Mouse (Mus musculus) G1E (cell line): ENCODE data around the gene AK157302. TPM values are rescaled to one million over a fixed set of nuclear protein-coding genes. Genes with fewer than 3 reads are reported as not detected.

Experiments
- ATAC-seq: 2 replicates; pipeline ENCODE4 v1.8.0; 2016; ENCODE audit warnings: mild to moderate bottlenecking; ENCODE audit not compliant: insufficient number of reproducible peaks, poor library complexity, low FRiP score, severe bottlenecking; ENCODE audit errors: extremely low read depth
- DNase-seq: peaks from one replicate; pipeline ENCODE4 v3.0.0; 2012; ENCODE audit warnings: low spot score
- H3K27me3 ChIP-seq: 2 replicates; pipeline ENCODE4 v1.6.1; 2012; ENCODE audit warnings: mild to moderate bottlenecking, low read length, inconsistent platforms; ENCODE audit not compliant: insufficient read depth
- H3K36me3 ChIP-seq: replicated peaks from 2 replicates; pipeline ENCODE3; 2012; ENCODE audit warnings: mild to moderate bottlenecking, inconsistent platforms
- H3K4me1 ChIP-seq: 2 replicates; pipeline ENCODE4 v1.6.1; 2012; ENCODE audit warnings: low read depth, low read length, inconsistent platforms, mixed read lengths; ENCODE audit not compliant: insufficient read depth
- H3K4me3 ChIP-seq: 2 replicates; pipeline ENCODE4 v1.5.1; 2012; ENCODE audit warnings: low read depth, mild to moderate bottlenecking, inconsistent platforms, low read length, moderate library complexity, mixed read lengths
- H3K9me3 ChIP-seq: replicated peaks from 2 replicates; pipeline ENCODE4 v1.6.1; 2012; ENCODE audit warnings: inconsistent platforms
- CTCF ChIP-seq: IDR thresholded peaks from 2 replicates; pipeline ENCODE4 v1.5.1; 2012; ENCODE audit warnings: low read depth, low read length, inconsistent platforms, mixed read lengths
- GATA1 ChIP-seq: IDR thresholded peaks from 2 replicates; pipeline ENCODE4 v1.6.1; 2012; ENCODE audit warnings: borderline replicate concordance, low read length, inconsistent platforms, mixed read lengths
- GATA2 ChIP-seq: IDR thresholded peaks from 2 replicates; pipeline ENCODE4 v1.6.1; 2012; ENCODE audit warnings: low read depth, low read length, inconsistent platforms, borderline replicate concordance
- POLR2AphosphoS5 ChIP-seq: IDR thresholded peaks from 2 replicates; pipeline ENCODE4 v1.6.1; 2012; ENCODE audit warnings: low read depth, low read length, inconsistent platforms; ENCODE audit not compliant: insufficient replicate concordance
- TAL1 ChIP-seq: conservative IDR thresholded peaks from 2 replicates; pipeline ENCODE4 v1.6.1; 2012; ENCODE audit warnings: low read depth, low read length, inconsistent platforms, mixed read lengths
- polyA plus RNA-seq: library from polyadenylated mRNA; stranded (reverse); fragments of >175 nt; gene quantifications from 2 replicates; pipeline ENCODE4 v1.2.3, GENCODE M21; 2012
- total RNA-seq, 2 experiments: library from RNA; stranded (forward) in 1 of 2; stranded (reverse) in 1 of 2; fragments of 200-1000 nt in 1 of 2; fragments of >200 nt in 1 of 2; fragmentation: Nextera tagmentation in 1 of 2; gene quantifications; 2 replicates each; pipeline ENCODE4 v1.2.3; 2014 to 2017

The AK157302 gene
- total RNA-seq (2014; fragmentation: Nextera tagmentation) (1.1 and 1.7 TPM in 2 replicates), total RNA-seq (2017) (0.22 and 0.58 TPM in 2 replicates), polyA plus RNA-seq (0.07 TPM in 1 of 2 replicates, not detected in the other)

DNA sequence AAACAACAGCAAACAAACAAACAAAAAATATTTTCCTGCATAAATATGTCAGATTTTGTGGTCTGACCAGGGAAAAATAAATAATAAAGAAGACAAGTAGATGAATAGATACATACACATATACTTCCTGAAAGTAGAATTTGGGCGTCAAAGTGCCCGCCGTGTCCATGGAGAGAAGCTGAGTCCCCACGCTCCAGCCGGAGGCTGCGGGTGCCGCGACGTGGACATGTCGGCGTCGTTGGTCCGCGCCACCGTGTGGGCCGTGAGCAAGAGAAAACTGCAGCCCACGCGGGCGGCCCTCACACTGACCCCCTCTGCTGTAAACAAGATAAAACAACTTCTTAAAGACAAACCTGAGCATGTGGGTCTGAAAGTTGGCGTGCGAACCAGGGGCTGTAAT is at the start of gene AK157302:
AK157302 (plus strand) TSS at position 144 of the 400 bp plus-strand sequence.
- ATAC-seq = no peak
- H3K27me3 ChIP-seq = peaks cover 6% of the 10 kb centered on the region
- H3K4me3 ChIP-seq = no peak within 1 kb of the TSS
- no peaks in the 10 kb centered on the region for H3K9me3 ChIP-seq
- no peak for TF ChIP-seq GATA2
- TF ChIP-seq GATA1 = no peak
- no peak for TF ChIP-seq CTCF
- no peak for TF ChIP-seq POLR2AphosphoS5
- no peak for TF ChIP-seq TAL1
- no peaks in the 10 kb centered on the region for H3K4me1 ChIP-seq
- DNase-seq = no peak
- H3K36me3 ChIP-seq = no peaks in the 10 kb centered on the region

DNA sequence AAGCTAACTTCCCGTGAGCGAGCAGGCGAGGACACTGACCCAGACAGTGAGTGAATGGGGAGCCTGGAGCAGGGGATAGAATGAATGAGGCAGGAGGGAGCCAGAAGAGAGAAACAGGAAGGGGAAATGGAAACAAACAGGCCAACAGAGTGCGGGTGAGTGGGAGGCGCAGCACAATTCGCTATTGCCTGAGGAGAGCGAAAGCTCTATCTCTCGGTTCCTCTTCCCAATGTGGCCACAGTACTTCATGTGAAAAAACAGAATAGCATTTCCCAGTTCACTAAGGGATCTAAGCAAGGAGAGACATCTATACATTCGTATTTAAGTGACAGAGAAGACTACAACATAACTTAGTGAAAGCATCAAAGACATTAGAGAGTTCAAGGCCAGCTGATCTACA is 48.2 kb upstream of the AK157302 start:
- TF ChIP-seq POLR2AphosphoS5 = no peak
- no peak for TF ChIP-seq TAL1
- TF ChIP-seq CTCF = no peak
- TF ChIP-seq GATA1 = no peak
- TF ChIP-seq GATA2 = no peak
- Histone ChIP-seq H3K4me3 (no peak overlapping the region), H3K27me3 (no peaks in the 10 kb centered on the region), H3K9me3 (no peaks in the 10 kb centered on the region), H3K4me1 (0 out of 2 replicates have a peak, but pooled peaks cover 2% of the 10 kb centered on the region), H3K36me3 (peaks cover 86% of the 10 kb centered on the region)
- ATAC-seq (no peak), DNase-seq (no peak)

DNA sequence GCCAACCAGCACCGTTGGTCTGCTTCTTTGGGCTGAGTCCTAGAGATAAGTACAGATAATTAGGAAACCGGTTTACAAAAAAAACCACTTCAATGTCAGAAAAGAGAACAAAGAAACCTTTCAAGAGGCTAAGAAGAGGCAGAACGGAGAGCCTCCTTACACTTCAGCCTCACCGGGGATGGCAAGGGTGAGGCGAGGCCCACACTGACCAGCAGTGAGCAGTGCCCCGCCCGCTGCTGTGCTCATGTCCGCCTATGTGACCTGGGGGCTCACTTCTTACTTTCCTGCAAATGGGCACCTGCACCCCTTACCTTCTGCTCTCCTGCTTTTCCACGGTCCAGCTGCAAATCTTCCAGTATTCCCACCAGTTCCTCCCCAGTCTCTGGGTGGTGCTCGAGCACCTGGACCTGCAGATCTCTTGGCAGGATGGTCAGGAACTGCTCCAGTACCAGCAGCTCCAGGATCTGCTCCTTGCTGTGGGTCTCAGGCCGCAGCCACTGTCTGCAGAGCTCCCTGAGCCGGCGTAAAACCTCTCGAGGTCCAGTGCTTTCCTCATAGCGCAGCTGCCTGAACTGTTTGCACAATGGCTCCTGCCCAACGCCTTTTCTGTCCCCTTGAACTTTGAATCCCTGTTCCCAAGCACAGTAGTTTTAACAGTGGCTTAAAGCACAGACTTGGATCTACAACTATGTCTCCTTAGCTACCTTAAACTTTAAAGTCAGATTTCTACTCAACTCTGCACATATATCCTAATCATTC is 47.0 kb upstream of the AK157302 start:
- Histone ChIP-seq H3K36me3 (peaks cover 83% of the 10 kb centered on the region), H3K27me3 (no peaks in the 10 kb centered on the region), H3K9me3 (no peaks in the 10 kb centered on the region), H3K4me3 (no peak overlapping the region), H3K4me1 (peaks cover 9% of the 10 kb centered on the region)
- no peak for DNase-seq
- ATAC-seq = no peak
- TF ChIP-seq CTCF (no peak), GATA1 (no peak), GATA2 (no peak), TAL1 (no peak), POLR2AphosphoS5 (no peak)

DNA sequence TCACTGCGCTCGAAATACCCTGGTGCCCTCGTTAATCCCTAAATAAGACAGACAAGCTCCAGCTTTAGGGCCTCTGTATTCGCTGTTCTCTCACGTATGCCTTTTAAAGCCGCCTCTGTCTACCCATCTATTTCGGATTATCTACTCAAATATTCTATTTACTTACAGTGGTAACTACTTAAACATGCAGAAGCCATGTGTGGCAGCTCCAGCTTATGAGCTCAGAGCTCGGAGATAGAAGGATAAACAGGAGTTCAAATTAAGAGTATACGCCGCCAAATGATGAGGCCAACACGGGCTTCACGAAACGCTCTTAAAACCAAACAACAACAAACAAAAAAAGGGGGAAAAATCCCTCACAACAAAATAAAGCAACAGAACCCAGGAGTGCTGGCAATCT is 42.0 kb upstream of the AK157302 start:
- Histone ChIP-seq H3K9me3 (no peaks in the 10 kb centered on the region), H3K4me3 (peak overlapping the region; percentile 75), H3K4me1 (peaks cover 14% of the 10 kb centered on the region), H3K36me3 (peaks cover 35% of the 10 kb centered on the region), H3K27me3 (peaks cover 5% of the 10 kb centered on the region; the same call in 1 of the 2 replicates)
- DNase-seq = no peak
- ATAC-seq = no peak
- TF ChIP-seq POLR2AphosphoS5 (no peak), GATA1 (no peak), GATA2 (no peak), TAL1 (no peak), CTCF (no peak)

- Histone ChIP-seq H3K4me3 (peak within 1 kb of the TSS; percentile 75), H3K36me3 (peaks cover 31% of the 10 kb centered on the region), H3K4me1 (peaks cover 14% of the 10 kb centered on the region), H3K27me3 (peaks cover 5% of the 10 kb centered on the region; the same call in 1 of the 2 replicates), H3K9me3 (no peaks in the 10 kb centered on the region)
- peak; percentile 79 for ATAC-seq
- DNase-seq = peak; percentile 63
- TF ChIP-seq CTCF (no peak), GATA2 (no peak), GATA1 (no peak), TAL1 (no peak), POLR2AphosphoS5 (no peak)
These were observed 41.6 kb upstream of the AK157302 start, which contains the start of gene Zscan26 for GRCm38 (mm10) chr13:21453449-21453848. TSS of gene Zscan26 (minus strand) at chr13:21453730.

DNA sequence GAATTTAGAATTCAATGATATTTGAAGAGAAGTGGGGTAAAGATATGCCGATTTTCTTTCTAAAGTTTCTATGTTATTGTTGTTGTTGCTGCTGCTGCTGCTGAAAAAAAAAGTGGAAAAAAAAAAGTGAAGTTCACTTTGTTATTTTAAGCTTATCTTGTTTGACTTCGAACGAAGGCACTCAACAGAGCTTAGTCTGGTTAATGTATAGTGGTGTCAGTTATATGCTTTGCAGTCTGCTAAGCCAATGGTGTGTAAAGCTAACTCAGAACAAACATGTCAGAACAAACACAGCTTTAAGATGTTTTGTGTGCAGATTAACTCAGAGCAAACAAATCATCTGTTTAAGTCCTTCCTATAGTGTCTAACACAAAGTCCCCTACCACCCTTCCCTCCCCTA is 40.9 kb upstream of the AK157302 start:
- H3K4me1 ChIP-seq = peaks cover 14% of the 10 kb centered on the region
- peaks cover 24% of the 10 kb centered on the region for H3K36me3 ChIP-seq
- ATAC-seq (no peak), DNase-seq (no peak)
- no peaks in the 10 kb centered on the region for H3K9me3 ChIP-seq
- no peak overlapping the region for H3K4me3 ChIP-seq
- TF ChIP-seq CTCF (no peak), GATA1 (no peak), GATA2 (no peak), TAL1 (no peak), POLR2AphosphoS5 (no peak)
- H3K27me3 ChIP-seq = peaks cover 5% of the 10 kb centered on the region; the same call in 1 of the 2 replicates
